Mouse (Mus musculus): ENCODE data around the gene Ly86.

Ly86 gene

GRCm38 (mm10) chr13:37344909-37345772 lies at the start of gene Ly86:
Ly86 (plus strand) TSS chr13:37345208.
- DNase-seq (ENCODE audit: low spot score), result no peak

- no peak for DNase-seq (ENCODE audit: low spot score)
These were observed 47.1 kb upstream of the Ly86 start for GRCm38 (mm10) chr13:37297886-37298285.

GRCm38 (mm10) chr13:37298856-37299255 lies 46.2 kb upstream of the Ly86 start:
- DNase-seq (ENCODE audit: low spot score), result no peak

GRCm38 (mm10) chr13:37302877-37303276 lies 42.1 kb upstream of the Ly86 start:
- no peak for DNase-seq (ENCODE audit: low spot score)

- DNase-seq (ENCODE audit: low spot score), result no peak
These were observed 37.0 kb upstream of the Ly86 start for GRCm38 (mm10) chr13:37308006-37308405.

GRCm38 (mm10) chr13:37309296-37309695 lies 35.7 kb upstream of the Ly86 start:
- no peak for DNase-seq (ENCODE audit: low spot score)

GRCm38 (mm10) chr13:37310331-37310730 lies 34.7 kb upstream of the Ly86 start:
- DNase-seq (ENCODE audit: low spot score), result no peak

- DNase-seq (ENCODE audit: low spot score), result no peak
These were observed 33.3 kb upstream of the Ly86 start for GRCm38 (mm10) chr13:37311555-37312221.

GRCm38 (mm10) chr13:37312222-37312928 lies 32.6 kb upstream of the Ly86 start:
- peak; percentile 85 for DNase-seq (ENCODE audit: low spot score)

- DNase-seq (ENCODE audit: low spot score), result no peak
These were observed 32.1 kb upstream of the Ly86 start for GRCm38 (mm10) chr13:37312951-37313350.

GRCm38 (mm10) chr13:37325504-37325903 lies 19.5 kb upstream of the Ly86 start:
- peak; percentile 46 for DNase-seq (ENCODE audit: low spot score)

GRCm38 (mm10) chr13:37329747-37330146 lies 15.3 kb upstream of the Ly86 start:
- no peak for DNase-seq (ENCODE audit: low spot score)

GRCm38 (mm10) chr13:37330971-37331370 lies 14.0 kb upstream of the Ly86 start:
- no peak for DNase-seq (ENCODE audit: low spot score)

- DNase-seq (ENCODE audit: low spot score), result no peak
These were observed 12.0 kb upstream of the Ly86 start for GRCm38 (mm10) chr13:37332779-37333543.

GRCm38 (mm10) chr13:37333544-37333870 lies 11.5 kb upstream of the Ly86 start:
- no peak for DNase-seq (ENCODE audit: low spot score)

- no peak for DNase-seq (ENCODE audit: low spot score)
These were observed 7.7 kb upstream of the Ly86 start for GRCm38 (mm10) chr13:37337269-37337668.

- DNase-seq (ENCODE audit: low spot score), result no peak
These were observed 7.1 kb upstream of the Ly86 start for GRCm38 (mm10) chr13:37337871-37338270.

GRCm38 (mm10) chr13:37342804-37343203 lies 2.2 kb upstream of the Ly86 start:
- no peak for DNase-seq (ENCODE audit: low spot score)

- no peak for DNase-seq (ENCODE audit: low spot score)
These were observed 815 bp downstream of the Ly86 start for GRCm38 (mm10) chr13:37345823-37346222.

- DNase-seq (ENCODE audit: low spot score), result no peak
These were observed 3.0 kb downstream of the Ly86 start for GRCm38 (mm10) chr13:37347871-37348595.

GRCm38 (mm10) chr13:37349051-37349450 lies 4.0 kb downstream of the Ly86 start:
- DNase-seq (ENCODE audit: low spot score), result no peak

All from left cerebral cortex, adult 11 months (tissue).